Mouse (Mus musculus) neutrophil, adult 5-6 weeks (primary cell): Measurements from ENCODE around the gene Crtac1. TPM values are rescaled to one million over a fixed set of nuclear protein-coding genes. Genes with fewer than 3 reads are reported as not detected.

Experiments used
- ATAC-seq: fragments of 151-379, 151-347 bp; 2 replicates; pipeline ENCODE4 v1.8.0; 2017; ENCODE audit warnings: mild to moderate bottlenecking, moderate TSS enrichment; ENCODE audit not compliant: insufficient number of reproducible peaks, poor library complexity, low FRiP score, severe bottlenecking; ENCODE audit errors: extremely low read depth
- total RNA-seq: library from RNA; stranded (forward); fragments of 200-1000 nt; gene quantifications from 2 replicates; pipeline ENCODE4 v1.2.3, GENCODE M21; 2017

Crtac1 gene
- total RNA-seq, 1 experiment from 2014 or later = 0.23 TPM

GRCm38 (mm10) chr19:42257241-42257635 is 174.3 kb downstream of the Crtac1 start:
- no peak for ATAC-seq

- ATAC-seq = no peak
Measured at GRCm38 (mm10) chr19:42256611-42257240, 174.9 kb downstream of the Crtac1 start.

- no peak for ATAC-seq
Measured at GRCm38 (mm10) chr19:42255784-42256610, 175.6 kb downstream of the Crtac1 start.

- no peak for ATAC-seq
Measured at GRCm38 (mm10) chr19:42255438-42255783, 176.2 kb downstream of the Crtac1 start.

GRCm38 (mm10) chr19:42249976-42250914 is 181.3 kb downstream of the Crtac1 start:
- no peak for ATAC-seq

GRCm38 (mm10) chr19:42247519-42247918 is 184.1 kb downstream of the Crtac1 start, which contains the start of gene Golga7b:
Golga7b (plus strand) TSS chr19:42247574.
- no peak for ATAC-seq

GRCm38 (mm10) chr19:42246626-42247025 is 185.0 kb downstream of the Crtac1 start:
- no peak for ATAC-seq

GRCm38 (mm10) chr19:42243401-42243800 is 188.2 kb downstream of the Crtac1 start:
- ATAC-seq = no peak

- no peak for ATAC-seq
Measured at GRCm38 (mm10) chr19:42240881-42241280, 190.7 kb downstream of the Crtac1 start.

- no peak for ATAC-seq
Measured at GRCm38 (mm10) chr19:42238341-42238715, 193.3 kb downstream of the Crtac1 start.

GRCm38 (mm10) chr19:42237602-42238340 is 193.8 kb downstream of the Crtac1 start:
- ATAC-seq = no peak

Other genes with a start within 250 kb of the Crtac1 start
- gene Sfrp5, start 229.5 kb downstream of the Crtac1 start, total RNA-seq = not detected in 2 replicates
- not detected in 2 replicates for gene Golga7b, start 184.2 kb downstream of the Crtac1 start, total RNA-seq
- gene R3hcc1l, start 87.0 kb upstream of the Crtac1 start, total RNA-seq = 42.2 and 42.4 TPM in 2 replicates
- not detected in 2 replicates for gene Loxl4, start 181.0 kb upstream of the Crtac1 start, total RNA-seq